Mouse (Mus musculus) CH12.LX (cell line): Measurements from ENCODE around the gene Card9. TPM values are rescaled to one million over a fixed set of nuclear protein-coding genes. Genes with fewer than 3 reads are reported as not detected.

ENCODE experiments used
- DNase-seq: peaks from one replicate; pipeline ENCODE4 v3.0.0-alpha.2; 2013; ENCODE audit errors: extremely low read depth
- H3K27ac ChIP-seq: 2 replicates; pipeline ENCODE4 v1.5.1; 2012; ENCODE audit warnings: low read depth, mild to moderate bottlenecking, control low read depth, moderate library complexity; ENCODE audit not compliant: insufficient read depth
- H3K27me3 ChIP-seq: replicated peaks from 2 replicates; pipeline ENCODE3; 2012; ENCODE audit warnings: inconsistent platforms
- H3K36me3 ChIP-seq, 2 experiments: replicated peaks in 1 of 2; 2 replicates each; pipeline versions ENCODE3 to v1.6.1; 2012; ENCODE audit warnings: inconsistent platforms in 1 of 2, low read length in 1 of 2, mild to moderate bottlenecking in 1 of 2, mixed read lengths in 1 of 2, moderate library complexity in 1 of 2; ENCODE audit not compliant: control insufficient read depth in 1 of 2, insufficient read depth in 1 of 2
- H3K4me1 ChIP-seq, 2 experiments: 2 replicates each; pipeline ENCODE4 v1.6.1; 2012; ENCODE audit warnings: inconsistent platforms in 1 of 2, moderate library complexity in 1 of 2; ENCODE audit not compliant: insufficient read depth in 2 of 2, control insufficient read depth in 1 of 2
- H3K4me2 ChIP-seq: 2 replicates; pipeline ENCODE4 v1.6.1; 2012; ENCODE audit warnings: low read depth, mild to moderate bottlenecking, control low read depth; ENCODE audit not compliant: poor library complexity, insufficient read depth, severe bottlenecking
- H3K4me3 ChIP-seq, 3 experiments: fragments of 150-350 bp in 1 of 3; sonication (generic) in 1 of 3; replicated peaks in 1 of 3; 2 replicates each; pipeline versions ENCODE3 to v1.5.1; 2011 to 2012; ENCODE audit warnings: low read depth in 2 of 3, low read length in 2 of 3, mild to moderate bottlenecking in 2 of 3, moderate library complexity in 2 of 3, control low read depth in 1 of 3, improper control_type of control experiment in 1 of 3, inconsistent platforms in 1 of 3, mixed read lengths in 1 of 3; ENCODE audit not compliant: poor library complexity in 1 of 3
- H3K79me2 ChIP-seq: replicated peaks from 2 replicates; pipeline ENCODE4 v1.6.1; 2012; ENCODE audit warnings: mild to moderate bottlenecking, moderate library complexity; ENCODE audit not compliant: control insufficient read depth, poor library complexity, insufficient read depth, severe bottlenecking; ENCODE audit errors: extremely low read depth
- H3K9ac ChIP-seq: 2 replicates; pipeline ENCODE4 v1.6.1; 2012; ENCODE audit warnings: low read depth, mild to moderate bottlenecking, control low read depth, moderate library complexity; ENCODE audit not compliant: insufficient read depth
- H3K9me3 ChIP-seq: replicated peaks from 2 replicates; pipeline ENCODE3; 2012; ENCODE audit warnings: low read length, inconsistent platforms, mixed read lengths
- E2F4 ChIP-seq: IDR thresholded peaks from 2 replicates; pipeline ENCODE4 v1.6.1; 2011; ENCODE audit warnings: low read depth, low read length, improper control_type of control experiment; ENCODE audit not compliant: insufficient replicate concordance
- ELF1 ChIP-seq: IDR thresholded peaks from 2 replicates; pipeline ENCODE4 v1.6.1; 2014; ENCODE audit warnings: low read depth, mild to moderate bottlenecking, inconsistent platforms, low read length, improper control_type of control experiment
- EP300 ChIP-seq: IDR thresholded peaks from 2 replicates; pipeline ENCODE4 v1.6.1; 2011; ENCODE audit warnings: low read length, improper control_type of control experiment
- ETS1 ChIP-seq: conservative IDR thresholded peaks from 2 replicates; pipeline ENCODE4 v1.6.1; 2012; ENCODE audit warnings: low read depth, mild to moderate bottlenecking, inconsistent platforms, low read length, improper control_type of control experiment, moderate library complexity
- GABPA ChIP-seq: IDR thresholded peaks from 2 replicates; pipeline ENCODE4 v1.6.1; 2012; ENCODE audit warnings: low read depth, low read length, improper control_type of control experiment, inconsistent platforms; ENCODE audit not compliant: insufficient replicate concordance
- IRF4 ChIP-seq: IDR thresholded peaks from 2 replicates; pipeline ENCODE4 v1.6.1; 2014; ENCODE audit warnings: low read depth, mild to moderate bottlenecking, inconsistent platforms, low read length, improper control_type of control experiment
- KAT2A ChIP-seq: IDR thresholded peaks from 2 replicates; pipeline ENCODE4 v1.6.1; 2012; ENCODE audit warnings: low read length, improper control_type of control experiment, inconsistent platforms; ENCODE audit not compliant: insufficient replicate concordance
- MAFK ChIP-seq: IDR thresholded peaks from 2 replicates; pipeline ENCODE4 v1.6.1; 2011; ENCODE audit warnings: low read length, improper control_type of control experiment; ENCODE audit not compliant: insufficient replicate concordance
- MAX ChIP-seq: IDR thresholded peaks from 2 replicates; pipeline ENCODE4 v1.6.1; 2011; ENCODE audit warnings: low read length, improper control_type of control experiment
- MXI1 ChIP-seq: IDR thresholded peaks from 2 replicates; pipeline ENCODE4 v1.6.1; 2011; ENCODE audit warnings: mild to moderate bottlenecking, low read depth, low read length, improper control_type of control experiment
- MYC ChIP-seq: IDR thresholded peaks from 2 replicates; pipeline ENCODE4 v1.6.1; 2011; ENCODE audit warnings: low read depth, mild to moderate bottlenecking, improper control_type of control experiment, low read length
- NELFE ChIP-seq: IDR thresholded peaks from 2 replicates; pipeline ENCODE4 v1.6.1; 2011; ENCODE audit warnings: low read depth, low read length, improper control_type of control experiment
- NRF1 ChIP-seq: IDR thresholded peaks from 2 replicates; pipeline ENCODE4 v1.6.1; 2014; ENCODE audit warnings: low read depth, mild to moderate bottlenecking, inconsistent platforms, low read length, improper control_type of control experiment, moderate library complexity
- PAX5 ChIP-seq: IDR thresholded peaks from 2 replicates; pipeline ENCODE4 v1.6.1; 2012; ENCODE audit warnings: low read length, inconsistent platforms, mixed read lengths
- POLR2A ChIP-seq: IDR thresholded peaks from 2 replicates; pipeline ENCODE4 v1.6.1; 2011; ENCODE audit warnings: low read depth, mild to moderate bottlenecking, improper control_type of control experiment, low read length
- RCOR1 ChIP-seq: conservative IDR thresholded peaks from 2 replicates; pipeline ENCODE4 v1.6.1; 2012; ENCODE audit warnings: low read depth, mild to moderate bottlenecking, inconsistent platforms, low read length, improper control_type of control experiment
- SMC3 ChIP-seq: IDR thresholded peaks from 2 replicates; pipeline ENCODE4 v1.6.1; 2011; ENCODE audit warnings: low read depth, low read length, improper control_type of control experiment
- TCF12 ChIP-seq: IDR thresholded peaks from 2 replicates; pipeline ENCODE4 v1.6.1; 2014; ENCODE audit warnings: low read depth, mild to moderate bottlenecking, inconsistent platforms, low read length, improper control_type of control experiment
- UBTF ChIP-seq: IDR thresholded peaks from 2 replicates; pipeline ENCODE4 v1.6.1; 2012; ENCODE audit warnings: low read depth, mild to moderate bottlenecking, inconsistent platforms, low read length, improper control_type of control experiment, moderate library complexity
- USF1 ChIP-seq: IDR thresholded peaks from 2 replicates; pipeline ENCODE4 v1.6.1; 2014; ENCODE audit warnings: low read depth, mild to moderate bottlenecking, inconsistent platforms, low read length, improper control_type of control experiment
- USF2 ChIP-seq: conservative IDR thresholded peaks from 2 replicates; pipeline ENCODE4 v1.6.1; 2011; ENCODE audit warnings: low read depth, low read length, improper control_type of control experiment
- ZC3H11A ChIP-seq: IDR thresholded peaks from 2 replicates; pipeline ENCODE4 v1.6.1; 2012; ENCODE audit warnings: low read depth, mild to moderate bottlenecking, inconsistent platforms, low read length, improper control_type of control experiment
- ZKSCAN1 ChIP-seq: IDR thresholded peaks from 2 replicates; pipeline ENCODE4 v1.6.1; 2012; ENCODE audit warnings: low read depth, inconsistent platforms, low read length, improper control_type of control experiment, borderline replicate concordance
- dilution Hi-C: fragments of 300-500 bp; cut with MboI; formaldehyde crosslinking; loops from 2 replicates; pipeline ENCODE4 v1.14.3; 2020; ENCODE audit warnings: low sequenced_read_pairs; ENCODE audit not compliant: extremely low pct_unique_long_range_greater_than_20kb, extremely low pct_ligation_motif_present
- in situ Hi-C: fragments of 300-500 bp; cut with MboI; formaldehyde crosslinking; loops from 3 replicates; pipeline ENCODE4 v1.14.3; 2019; ENCODE audit warnings: low sequenced_read_pairs, low pct_ligation_motif_present, low pct_unique_long_range_greater_than_20kb, mixed read lengths
- polyA plus RNA-seq: library from polyadenylated mRNA; unstranded; fragments of >175 nt; gene quantifications from 2 replicates; pipeline ENCODE4 v1.2.1, GENCODE M21; 2012; ENCODE audit warnings: low read depth; ENCODE audit not compliant: insufficient read length
- total RNA-seq, 2 experiments: library from RNA; depleted of rRNA; stranded (reverse); fragments of 300-350 nt in 1 of 2; fragments of >200 nt in 1 of 2; gene quantifications; 2 replicates each; pipeline ENCODE4 v1.2.3; 2012 to 2014

The Card9 gene
- total and polyA plus RNA-seq, 3 experiments: 0.32 to 0.44 (median 0.42) TPM

DNA sequence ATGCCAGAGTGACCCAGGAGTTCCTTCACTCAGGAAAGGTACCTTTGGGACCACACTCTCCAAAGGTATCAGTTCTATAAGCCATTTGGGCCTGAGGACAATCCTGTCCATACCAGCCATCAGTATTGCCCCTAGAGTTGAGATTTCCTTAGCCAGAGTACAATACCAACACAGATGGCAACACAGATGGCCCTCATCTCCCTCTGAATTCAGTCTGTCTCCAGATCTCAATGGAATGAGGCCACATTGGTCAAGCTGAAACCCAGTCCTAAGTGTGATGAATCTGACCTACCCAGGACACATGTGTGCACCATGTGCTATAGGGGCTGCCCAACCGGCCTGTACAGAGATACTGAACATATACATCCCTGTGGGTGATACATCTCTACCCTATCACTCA lies 41.5 kb upstream of the Card9 start:
- no peak overlapping the region for H3K4me3 ChIP-seq
- no peak for DNase-seq
- in situ Hi-C loops: no loop called here
- dilution Hi-C loops: no loop called here
- no peaks in the 10 kb centered on the region for H3K27me3 ChIP-seq
- peaks cover 3 to 24% of the 10 kb centered on the region in 2 experiments for H3K4me1 ChIP-seq
- H3K9ac ChIP-seq: no peak overlapping the region
- no peaks in the 10 kb centered on the region for H3K79me2 ChIP-seq
- TF ChIP-seq MYC (no peak), PAX5 (no peak), ETS1 (no peak), KAT2A (no peak), NELFE (no peak), USF2 (no peak), ZC3H11A (no peak), USF1 (no peak), ELF1 (no peak), MXI1 (no peak), ZKSCAN1 (no peak), TCF12 (no peak), POLR2A (no peak), E2F4 (no peak), MAX (no peak), GABPA (no peak), MAFK (no peak), UBTF (no peak), RCOR1 (no peak), EP300 (no peak)
- no peaks in the 10 kb centered on the region for H3K9me3 ChIP-seq
- no peak overlapping the region for H3K4me2 ChIP-seq
- no peak overlapping the region for H3K27ac ChIP-seq
- peaks cover 53 to 83% of the 10 kb centered on the region in 2 experiments for H3K36me3 ChIP-seq

DNA sequence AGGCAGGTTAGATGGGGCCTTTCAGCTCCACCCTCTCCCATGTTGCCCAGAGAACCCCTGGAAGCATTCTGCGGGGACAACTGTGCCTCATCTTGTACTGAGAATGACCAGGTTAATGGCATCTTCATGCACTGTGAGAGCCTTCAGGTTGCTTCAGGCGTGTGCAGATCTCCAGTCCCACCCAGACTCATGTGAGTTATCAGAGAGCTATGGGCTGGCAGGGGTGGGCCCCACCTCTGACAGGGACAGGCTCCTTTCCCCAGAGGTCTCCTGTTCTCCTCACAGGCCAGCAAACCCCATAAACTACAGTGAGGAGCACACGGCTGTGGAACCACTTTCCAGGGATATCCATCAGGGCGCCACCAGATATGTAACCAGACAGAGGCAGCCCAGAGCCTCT lies 40.3 kb upstream of the Card9 start:
- TF ChIP-seq IRF4 (no peak), ZKSCAN1 (no peak), SMC3 (no peak), MYC (no peak), GABPA (no peak), MAX (no peak), ZC3H11A (no peak), NRF1 (no peak)
- Histone ChIP-seq H3K9ac (no peak overlapping the region), H3K27me3 (no peaks in the 10 kb centered on the region), H3K4me2 (no peak overlapping the region), H3K4me1 (peaks cover 3 to 18% of the 10 kb centered on the region in 2 experiments), H3K36me3 (peaks cover 61 to 83% of the 10 kb centered on the region in 2 experiments), H3K79me2 (no peaks in the 10 kb centered on the region), H3K27ac (no peak overlapping the region), H3K9me3 (no peaks in the 10 kb centered on the region), H3K4me3 (no peak overlapping the region)
- in situ Hi-C loops (no loop called here), dilution Hi-C loops (no loop called here)
- DNase-seq: no peak
